Mouse (Mus musculus) brown adipose tissue, adult 24 weeks (tissue): ENCODE measurements around the gene Limch1. TPM values are rescaled to one million over a fixed set of nuclear protein-coding genes. Genes with fewer than 3 reads are reported as not detected.

ENCODE experiments used
- H3K27ac ChIP-seq: fragments of 200-500 bp; replicated peaks from 2 replicates; pipeline ENCODE4 v1.5.1; 2012; ENCODE audit warnings: low read depth, mild to moderate bottlenecking, low read length
- H3K4me1 ChIP-seq: fragments of 200-500 bp; 2 replicates; pipeline ENCODE4 v1.6.1; 2012; ENCODE audit warnings: low read length, mixed read lengths; ENCODE audit not compliant: control insufficient read depth, insufficient read depth, insufficient read length
- H3K4me3 ChIP-seq: fragments of 200-500 bp; 2 replicates; pipeline ENCODE4 v1.5.1; 2012; ENCODE audit warnings: low read depth, mild to moderate bottlenecking, low read length, moderate library complexity; ENCODE audit not compliant: insufficient read depth
- polyA plus RNA-seq: library from polyadenylated mRNA; stranded (reverse); fragments of >200 nt; gene quantifications from 2 replicates; pipeline ENCODE4 v1.2.4, GENCODE M21; 2012; ENCODE audit not compliant: missing spikeins, insufficient read depth, insufficient read length

Limch1 gene
- polyA plus RNA-seq, 1 experiment: 15.4 TPM

DNA sequence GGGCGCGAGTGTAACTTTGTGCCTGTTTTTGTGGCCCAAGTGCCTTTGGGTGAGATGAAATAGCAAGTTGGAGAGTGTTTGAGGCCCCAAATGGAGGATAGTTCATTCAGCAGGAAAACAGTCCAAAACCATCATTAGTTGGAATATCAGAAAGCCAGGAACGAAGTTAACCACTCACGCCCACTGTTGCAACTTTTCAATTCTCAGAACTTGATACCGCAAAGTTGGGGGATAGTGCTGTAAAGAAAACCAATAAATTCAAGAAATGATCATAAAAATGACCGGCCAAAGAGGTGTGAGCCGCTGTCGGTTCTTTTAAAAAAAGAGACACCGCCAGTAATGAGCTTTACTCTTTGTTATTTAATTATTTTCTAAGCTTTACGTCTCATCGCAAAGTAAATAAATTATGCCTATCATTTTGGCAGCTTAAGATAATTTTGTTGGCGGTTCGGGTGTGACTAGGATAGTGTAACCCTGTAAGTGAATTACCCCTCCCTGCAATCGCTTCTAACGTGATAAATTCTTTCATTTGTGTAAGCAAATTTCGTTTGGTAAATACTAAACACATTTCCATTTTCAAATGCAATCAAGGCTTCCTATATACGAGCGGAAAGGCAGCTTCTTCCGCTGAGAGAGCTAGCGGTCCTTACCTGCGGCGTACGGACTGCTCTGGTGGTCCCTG lies 352.6 kb downstream of the Limch1 start:
- Histone ChIP-seq H3K4me1 (no peaks in the 10 kb centered on the region), H3K4me3 (no peak overlapping the region), H3K27ac (no peak overlapping the region)

- no peak within 1 kb of the TSS for H3K27ac ChIP-seq
- H3K4me3 ChIP-seq: no peak within 1 kb of the TSS
- H3K4me1 ChIP-seq: no peaks in the 10 kb centered on the region
Observed at GRCm38 (mm10) chr5:67098733-67099323, 353.2 kb downstream of the Limch1 start, which contains the start of gene Phox2b. Phox2b (minus strand) TSS chr5:67099301.

GRCm38 (mm10) chr5:67099393-67100271 lies 354.0 kb downstream of the Limch1 start:
- Histone ChIP-seq H3K4me1 (no peaks in the 10 kb centered on the region), H3K4me3 (no peak overlapping the region), H3K27ac (no peak overlapping the region)

GRCm38 (mm10) chr5:67100564-67101394 lies 355.2 kb downstream of the Limch1 start:
- Histone ChIP-seq H3K4me3 (no peak overlapping the region), H3K27ac (no peak overlapping the region), H3K4me1 (no peaks in the 10 kb centered on the region)

GRCm38 (mm10) chr5:67101395-67101760 lies 355.8 kb downstream of the Limch1 start:
- H3K4me1 ChIP-seq: no peaks in the 10 kb centered on the region
- H3K4me3 ChIP-seq: no peak overlapping the region
- H3K27ac ChIP-seq: no peak overlapping the region

GRCm38 (mm10) chr5:67101793-67102600 lies 356.4 kb downstream of the Limch1 start:
- Histone ChIP-seq H3K4me3 (no peak overlapping the region), H3K4me1 (no peaks in the 10 kb centered on the region), H3K27ac (no peak overlapping the region)

DNA sequence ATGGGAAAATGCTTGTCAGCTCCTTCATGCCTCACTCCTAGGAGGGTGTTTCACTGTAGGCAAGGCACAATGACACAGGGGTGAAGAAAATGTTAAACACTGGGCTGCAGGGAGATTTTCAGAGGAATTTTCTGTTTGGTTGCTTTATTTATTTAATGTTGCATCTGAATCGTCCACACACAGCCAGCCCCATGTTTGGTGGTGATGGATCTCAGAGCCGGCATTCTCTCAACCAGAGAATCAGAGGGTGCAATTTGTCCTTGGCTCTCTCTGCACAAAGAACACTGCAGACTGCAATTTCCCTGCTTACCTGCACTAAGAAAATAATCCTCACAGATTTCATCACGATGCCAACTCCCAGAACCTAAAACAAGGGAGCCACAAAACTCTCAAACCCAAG lies 357.4 kb downstream of the Limch1 start:
- no peak overlapping the region for H3K4me3 ChIP-seq

GRCm38 (mm10) chr5:67106261-67106660 lies 360.6 kb downstream of the Limch1 start:
- no peak overlapping the region for H3K4me3 ChIP-seq
- H3K27ac ChIP-seq: no peak overlapping the region
- H3K4me1 ChIP-seq: no peaks in the 10 kb centered on the region

More for the DNA sequence above, 357.4 kb downstream of the Limch1 start:
- Histone ChIP-seq H3K27ac (no peak overlapping the region), H3K4me1 (no peaks in the 10 kb centered on the region)

Other genes with a start within 250 kb of the Limch1 start
- 3.5 and 5.7 TPM in 2 replicates for gene Apbb2, start 127.0 kb upstream of the Limch1 start, polyA plus RNA-seq
- 3.3 TPM in 1 of 2 replicates, not detected in the other for gene Uchl1, start 69.7 kb upstream of the Limch1 start, polyA plus RNA-seq